Mouse (Mus musculus) WW6 (cell line): Measurements from ENCODE around the gene Mpped2.

Experiments used
- DNase-seq: peaks from one replicate; pipeline ENCODE4 v3.0.0-alpha.2; 2013; ENCODE audit warnings: low read depth, low spot score

Mpped2 gene

DNA sequence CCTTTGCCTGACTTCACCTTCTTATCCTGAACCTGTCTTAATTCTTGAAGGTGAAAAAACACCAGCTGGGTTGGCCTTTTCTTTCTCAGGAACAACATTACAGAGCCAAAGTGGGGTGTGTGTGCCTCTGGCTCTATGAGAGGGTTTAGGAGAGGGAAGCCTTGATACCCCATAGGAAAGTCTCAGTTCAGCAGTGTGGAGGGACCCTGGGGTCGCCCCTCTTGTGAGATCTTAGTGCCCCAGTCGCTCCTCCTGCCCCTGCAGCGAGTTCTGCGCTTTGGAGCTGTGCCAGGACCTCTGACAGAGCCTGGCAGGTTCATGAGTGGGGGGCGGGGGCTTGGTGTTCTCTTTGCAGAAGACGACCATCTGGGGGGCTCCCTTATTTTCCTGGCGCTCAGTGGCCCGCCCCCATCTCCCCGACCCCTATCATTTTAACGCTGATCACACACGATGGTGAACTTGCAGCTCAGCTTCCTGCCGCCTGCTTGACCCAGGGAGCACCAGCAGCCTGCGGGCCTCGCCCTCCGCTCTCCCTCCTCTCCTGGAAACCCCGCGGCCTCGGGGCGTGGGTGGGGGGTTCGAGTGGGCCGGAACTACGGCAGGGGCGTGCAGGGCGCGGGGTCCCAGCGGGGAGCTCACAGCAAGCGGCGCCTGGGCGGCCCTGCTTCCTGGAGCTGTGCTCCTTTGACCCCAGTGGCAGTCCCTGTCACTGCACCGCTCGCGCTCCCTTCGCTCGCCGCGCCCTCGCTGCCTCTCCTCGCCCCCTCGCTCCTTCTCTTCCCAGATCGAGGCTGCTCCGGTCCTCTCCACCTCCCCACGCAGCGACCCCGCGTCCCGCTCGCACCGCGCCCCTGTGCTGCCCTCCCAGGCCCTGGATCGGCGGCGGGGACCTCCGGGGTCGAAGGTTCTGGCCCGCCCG is at the start of gene Mpped2:
Mpped2 (plus strand) TSS at position 487 of the 919 bp plus-strand sequence.
- peak; percentile 71 for DNase-seq

DNA sequence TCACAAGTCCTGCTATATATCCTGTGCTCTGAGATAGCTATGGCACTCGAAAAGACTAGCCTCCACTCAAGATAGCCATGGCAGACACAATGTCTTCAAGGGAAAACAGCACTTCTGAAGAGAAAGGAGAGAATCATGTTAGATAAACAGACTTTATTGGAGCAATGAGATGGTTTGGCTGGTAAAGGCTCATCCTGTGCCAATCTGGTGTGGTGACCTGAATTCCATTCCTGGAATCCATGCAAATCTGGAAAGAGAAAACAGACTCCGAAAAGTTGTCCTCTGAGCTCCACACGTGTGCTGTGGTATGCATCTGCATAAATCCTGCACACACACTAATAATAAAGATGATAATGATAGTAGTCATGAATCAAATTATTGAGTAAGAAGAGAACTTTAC is 48.3 kb upstream of the Mpped2 start:
- DNase-seq = no peak

DNA sequence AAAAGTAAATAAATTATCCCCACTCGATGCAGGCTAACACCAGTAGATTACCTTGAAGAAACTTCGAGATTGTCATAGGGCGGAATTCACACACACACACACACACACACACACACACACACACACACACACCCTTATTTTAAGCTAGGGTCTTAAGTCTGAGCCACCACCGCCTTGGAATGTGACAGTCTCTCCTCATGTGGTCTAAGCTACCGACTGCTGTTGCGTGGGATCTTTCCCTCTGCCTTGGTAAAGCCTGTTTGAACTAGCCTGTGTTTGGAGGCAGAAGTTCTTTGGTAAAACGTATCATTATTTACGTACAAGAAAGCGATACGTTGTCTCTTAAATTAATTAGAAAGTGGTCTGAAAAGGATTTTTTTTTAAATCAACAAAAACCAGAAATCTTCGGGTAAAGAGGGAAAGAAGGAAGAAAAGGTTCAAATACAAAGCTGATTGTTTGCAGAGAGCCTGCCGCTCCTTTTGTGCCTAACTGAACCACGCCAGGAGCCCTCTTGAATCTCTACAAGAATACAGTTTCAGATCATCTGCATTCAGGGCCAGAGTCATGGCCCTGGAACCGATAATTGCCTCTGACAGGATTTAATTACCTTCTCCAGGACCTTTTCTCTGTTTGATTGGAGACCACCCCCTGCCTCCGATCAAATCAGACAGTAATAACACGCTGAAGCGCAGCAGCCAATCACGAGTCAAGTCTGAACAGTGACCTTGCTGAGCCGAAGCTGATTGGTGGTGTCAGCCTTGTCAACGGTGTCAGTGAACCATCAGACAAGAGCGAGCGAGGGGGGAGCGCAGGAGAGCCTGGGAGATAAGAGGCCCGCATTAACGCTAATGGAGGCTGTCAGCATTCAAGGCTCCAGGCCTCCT is 43.1 kb upstream of the Mpped2 start:
- DNase-seq = peak; percentile 34

DNA sequence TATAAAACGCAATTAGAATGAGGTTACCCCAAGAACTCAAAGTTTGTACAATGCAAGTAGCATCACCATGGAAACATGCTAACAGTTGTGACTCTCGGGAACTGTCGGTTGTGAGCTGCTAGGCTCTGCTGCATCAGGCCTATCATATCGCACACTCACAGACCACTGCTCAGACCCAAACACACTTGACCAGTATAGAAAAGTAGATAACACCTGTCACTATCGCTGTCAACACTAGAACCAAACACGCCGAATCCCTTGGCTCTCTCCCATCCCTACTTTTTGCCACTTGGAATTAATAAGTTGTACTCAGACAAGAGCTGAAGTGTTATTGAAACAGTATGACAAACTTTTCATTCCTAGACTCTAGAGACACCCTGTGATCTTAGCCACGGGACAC is 40.9 kb upstream of the Mpped2 start:
- no peak for DNase-seq

DNA sequence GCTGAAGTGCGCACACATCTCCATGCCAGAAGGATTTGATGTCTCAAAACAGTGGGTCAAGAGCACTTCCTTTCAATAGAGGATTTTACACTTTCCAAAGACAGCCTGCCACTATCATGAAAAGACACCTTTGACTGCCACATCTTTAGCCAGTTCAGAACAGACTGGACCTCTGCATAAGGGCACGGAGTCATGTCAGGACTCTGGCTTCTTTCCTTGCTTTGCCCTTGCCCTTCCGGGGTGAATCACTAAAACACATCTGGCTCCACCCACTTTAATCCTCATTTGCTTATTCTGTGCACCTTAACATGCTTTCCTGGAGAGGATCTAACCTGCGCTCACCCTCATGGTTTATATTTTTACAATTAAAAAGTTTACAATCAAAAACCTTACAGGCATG is 40.3 kb upstream of the Mpped2 start:
- DNase-seq = no peak

DNA sequence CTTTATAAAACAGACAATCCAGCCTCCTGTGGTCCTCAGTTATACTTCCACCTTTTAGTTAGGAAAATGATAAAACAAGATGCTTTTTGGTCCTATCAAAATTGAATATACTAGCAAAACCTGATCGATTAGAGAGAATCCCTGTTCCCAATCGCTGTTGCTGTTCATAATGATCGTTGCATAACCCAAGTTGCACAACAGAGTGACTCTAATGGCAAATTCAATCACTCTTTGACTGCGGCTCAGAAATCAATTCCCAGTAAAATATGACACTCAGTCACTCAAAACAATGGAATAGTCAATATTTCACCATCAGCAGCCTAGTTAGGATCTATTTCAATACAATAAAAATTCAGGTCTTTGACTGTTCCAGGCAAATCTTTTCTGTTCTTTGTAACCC is 39.8 kb upstream of the Mpped2 start:
- no peak for DNase-seq

DNA sequence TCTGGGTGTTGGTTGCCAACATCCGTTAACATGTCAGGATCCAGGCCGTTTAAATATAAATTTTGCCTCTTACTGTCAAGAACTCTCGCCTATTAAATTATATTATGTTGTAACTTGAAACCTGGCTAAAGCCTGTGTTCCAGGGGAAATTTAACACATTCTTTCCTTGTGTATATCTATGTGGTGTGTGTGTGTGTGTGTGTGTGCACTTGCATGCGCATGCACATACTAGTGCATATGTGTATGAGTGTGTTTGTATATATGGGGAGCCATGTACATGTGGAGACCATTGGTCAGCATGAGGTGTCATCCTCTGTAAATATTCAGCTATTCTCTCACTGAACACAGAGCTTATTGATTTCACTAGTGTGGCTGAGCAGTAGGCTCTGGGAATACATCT is 37.8 kb upstream of the Mpped2 start:
- no peak for DNase-seq

DNA sequence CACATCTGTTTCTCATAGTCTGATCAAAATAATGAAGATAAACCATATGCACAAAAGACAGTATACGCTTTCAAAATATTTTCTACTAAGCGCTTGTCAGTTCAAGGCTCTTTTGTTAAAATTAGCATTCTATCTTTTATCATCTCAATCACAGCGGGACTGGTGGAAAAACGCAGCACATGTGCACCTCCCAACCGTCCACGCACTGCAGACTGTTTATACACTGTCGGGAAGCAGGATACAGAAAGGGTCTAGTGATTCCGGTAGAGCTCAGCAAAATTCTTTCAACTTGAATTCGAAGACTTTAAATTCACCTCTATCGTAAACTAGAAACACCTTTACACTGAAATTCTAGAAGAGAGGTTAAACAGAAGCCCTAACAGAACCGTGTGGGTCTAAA is 27.8 kb upstream of the Mpped2 start:
- DNase-seq = no peak

DNA sequence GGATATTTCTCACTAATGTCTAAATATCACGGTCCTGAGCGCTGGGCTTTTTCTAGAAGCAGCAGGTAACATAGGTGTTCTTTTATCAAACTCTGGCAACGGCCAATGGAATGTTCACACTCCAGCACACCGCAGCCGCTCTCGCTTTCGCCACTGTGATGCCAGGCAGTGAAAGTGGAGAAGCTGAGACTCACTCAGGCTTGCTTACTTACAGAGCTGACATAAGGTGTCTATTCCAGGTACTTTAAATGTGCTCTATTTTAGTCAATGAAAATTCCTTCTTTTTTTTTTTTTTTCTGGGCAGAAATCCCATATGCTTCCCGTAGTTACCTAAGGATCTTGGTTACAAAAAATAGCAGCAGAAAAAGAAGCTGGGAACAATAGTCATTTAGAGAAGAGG is 18.8 kb upstream of the Mpped2 start:
- DNase-seq = no peak

DNA sequence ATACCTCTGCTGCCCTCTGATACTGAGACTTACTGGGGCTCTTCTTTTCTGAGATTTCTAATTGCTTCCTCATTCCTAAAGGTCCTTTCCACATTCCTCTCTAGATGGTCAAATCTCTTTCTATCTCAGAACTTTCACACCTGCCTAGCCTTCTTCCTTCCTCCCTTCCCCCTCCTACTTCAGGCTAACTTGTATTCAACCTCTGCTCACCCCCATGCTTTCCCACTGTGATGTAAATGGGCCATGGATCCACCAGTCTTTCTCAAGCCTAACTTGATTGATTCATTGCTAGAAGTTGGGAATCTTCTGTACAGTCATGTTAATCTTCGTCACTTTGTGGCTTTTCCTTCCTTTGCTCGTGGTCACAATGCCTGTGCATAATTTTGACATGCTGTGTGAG is 15.6 kb upstream of the Mpped2 start:
- no peak for DNase-seq

DNA sequence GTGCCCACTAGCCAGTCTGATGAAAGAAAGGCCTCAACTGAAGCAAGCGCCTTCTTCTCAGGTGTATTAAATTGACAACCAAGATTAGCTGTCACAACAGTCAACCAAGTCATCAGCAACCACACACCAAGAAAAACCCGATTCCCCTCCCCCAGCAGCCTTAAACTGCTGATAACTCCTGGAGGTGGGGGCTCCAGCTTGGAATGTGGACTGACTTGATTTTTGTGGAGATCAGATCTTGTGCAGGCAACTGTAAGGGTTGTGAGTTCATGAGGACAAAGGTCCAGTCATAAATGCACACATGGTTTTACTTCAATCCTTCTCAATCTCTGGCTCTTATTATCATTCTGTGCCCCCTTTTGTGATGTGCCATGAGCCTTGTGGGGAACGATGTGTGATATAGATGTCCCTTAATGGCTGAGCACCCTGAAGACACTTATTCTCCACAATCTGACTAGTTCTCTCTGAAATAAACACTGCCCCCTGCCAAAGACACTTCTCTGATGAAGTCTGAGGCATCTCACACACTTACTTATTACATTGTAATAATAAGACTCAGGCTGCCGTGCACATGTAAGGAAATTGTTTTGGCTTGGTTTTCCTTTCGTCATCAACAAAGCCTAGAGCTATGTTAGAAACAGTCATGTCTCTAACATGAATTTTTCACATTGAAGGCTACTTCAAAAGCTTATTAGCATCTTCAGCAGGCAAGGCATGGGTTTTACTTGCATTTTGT is 13.2 kb upstream of the Mpped2 start:
- DNase-seq = no peak

DNA sequence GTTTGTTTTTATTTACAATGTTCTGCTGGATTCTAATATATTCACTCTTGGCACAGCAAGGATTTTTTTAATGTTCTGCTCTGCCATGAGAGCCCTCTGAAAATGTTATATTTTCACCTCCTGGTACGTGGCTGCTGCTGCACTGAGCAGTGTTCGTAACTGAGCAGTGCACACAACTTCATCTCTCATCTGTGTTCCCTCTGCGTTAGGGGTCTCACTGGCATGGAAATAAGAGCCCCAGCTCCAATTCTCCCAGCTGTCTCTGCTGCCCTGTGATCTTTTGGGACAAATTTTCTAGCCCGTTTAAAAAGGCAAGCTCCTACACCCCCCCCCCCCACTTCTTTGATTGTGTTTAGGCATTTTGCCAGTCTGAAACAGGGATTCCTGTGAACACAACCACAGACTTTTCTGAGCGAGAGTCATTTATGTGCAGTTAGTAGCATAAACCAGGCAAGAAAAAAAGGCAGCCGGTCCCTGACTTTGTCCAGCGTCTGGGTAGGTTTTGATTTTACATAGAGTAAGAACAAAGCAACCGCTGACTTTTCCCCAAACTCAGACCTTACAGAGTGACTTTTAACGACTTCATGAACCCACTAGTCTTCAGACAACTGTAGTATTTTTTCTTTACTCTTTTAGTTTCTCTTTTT is 9.8 kb upstream of the Mpped2 start:
- no peak for DNase-seq

DNA sequence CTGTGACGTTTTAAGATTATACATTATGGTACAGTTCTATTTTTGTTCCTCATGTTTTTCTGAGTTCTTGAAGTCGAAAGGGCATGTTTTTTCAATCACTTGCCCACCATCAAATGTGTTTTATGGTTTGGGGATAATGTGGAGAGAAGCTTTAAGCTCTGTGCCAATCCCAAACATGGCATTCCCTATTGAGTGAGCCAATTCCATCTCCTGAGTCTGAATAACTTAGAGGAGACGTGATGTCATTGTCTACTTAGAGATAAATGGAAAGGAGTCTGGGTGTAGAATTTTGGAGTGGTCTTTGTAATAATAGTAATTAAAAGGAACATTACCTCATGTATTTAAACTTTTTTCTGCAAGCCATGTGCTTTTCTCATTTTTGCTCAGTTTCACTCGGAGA is 9.2 kb upstream of the Mpped2 start:
- DNase-seq = no peak

DNA sequence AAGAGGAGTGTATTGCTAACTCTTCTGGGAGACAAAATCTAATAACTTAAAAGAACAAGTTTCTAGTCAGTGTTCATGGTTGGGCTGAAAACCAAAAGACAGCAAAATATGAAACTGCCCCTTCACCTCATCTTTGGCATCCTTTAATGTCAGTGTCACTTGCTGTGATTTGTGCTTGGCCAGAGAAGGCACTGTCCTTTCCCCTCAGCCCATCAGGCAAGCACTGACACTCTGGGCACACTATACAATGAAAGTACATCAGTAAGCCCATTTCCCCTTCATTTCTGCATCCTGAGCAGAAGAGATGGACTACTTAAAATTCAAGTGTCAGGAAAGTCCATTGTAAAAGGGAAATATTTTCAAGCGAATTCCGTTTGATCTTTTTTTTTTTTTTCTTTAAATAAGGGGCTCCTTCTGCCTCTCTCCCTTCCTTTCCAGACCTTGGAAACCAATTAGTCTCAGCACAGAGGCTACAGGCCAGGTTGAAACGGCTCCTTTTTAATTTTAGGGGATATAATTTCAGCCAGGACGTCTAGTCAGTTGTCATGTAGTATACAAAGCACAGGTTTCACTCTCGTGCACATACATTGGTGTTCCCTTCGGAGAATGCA is 1.2 kb upstream of the Mpped2 start:
- no peak for DNase-seq

DNA sequence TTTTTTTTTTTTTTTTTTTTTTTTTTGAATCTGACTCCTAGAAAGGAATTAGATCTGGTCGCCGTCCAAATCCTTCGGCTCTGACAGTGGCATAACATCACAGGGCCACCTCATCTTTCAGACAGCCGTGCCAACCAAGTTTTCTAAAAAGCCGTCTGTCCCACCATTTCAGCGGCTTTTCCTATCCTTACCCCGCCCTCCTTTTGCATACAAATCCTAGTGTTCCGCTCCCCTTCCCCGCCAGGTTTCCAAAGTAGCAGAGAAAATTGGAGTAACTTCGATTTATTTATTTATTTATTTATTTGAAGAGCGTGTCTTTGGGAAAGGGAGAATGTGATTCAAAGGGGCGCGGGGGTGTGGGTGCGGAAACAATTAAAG is 675 bp upstream of the Mpped2 start:
- DNase-seq = no peak

DNA sequence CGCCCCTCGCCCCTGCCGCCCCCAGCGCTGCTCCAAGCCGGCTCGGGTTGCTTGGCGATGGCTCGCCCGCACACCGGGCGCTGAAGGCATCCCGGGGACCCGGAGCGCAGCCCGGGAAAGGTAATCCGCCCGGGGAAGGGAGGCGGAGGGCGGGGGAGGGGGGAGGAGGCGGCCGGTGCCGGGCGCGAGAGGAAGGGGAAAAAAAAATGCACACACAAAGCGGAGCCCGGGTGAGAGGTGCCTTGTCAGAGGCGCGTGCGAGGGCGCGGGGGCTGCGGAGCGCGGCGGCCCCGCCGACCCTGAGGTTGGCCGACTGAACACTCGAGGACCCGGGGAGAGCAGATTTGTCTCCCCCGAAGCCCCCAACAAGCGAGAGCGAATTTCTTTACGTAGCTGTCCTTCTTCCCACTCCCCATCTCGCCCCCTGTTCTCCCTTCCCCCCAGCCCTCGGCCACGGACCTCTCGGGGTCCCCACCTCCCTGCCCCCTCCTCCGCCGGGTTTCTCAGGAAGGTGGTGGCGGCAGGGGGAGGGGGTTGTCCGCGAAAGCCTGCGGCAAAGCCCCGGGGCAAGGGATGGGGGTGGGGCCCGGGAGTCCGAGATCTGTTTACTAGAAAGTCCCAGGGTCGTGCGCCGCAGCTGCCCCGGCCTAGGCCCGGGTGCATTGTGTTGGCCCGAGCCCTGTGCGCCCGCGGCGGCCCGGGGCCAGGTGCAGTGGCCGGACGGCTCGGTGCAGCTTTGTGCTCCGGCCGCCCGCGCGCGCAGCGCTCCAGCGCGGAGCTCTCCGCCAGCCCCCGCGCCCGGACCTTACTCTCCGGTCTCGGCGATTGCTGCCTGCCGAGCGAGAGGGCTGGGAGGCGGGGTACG is 865 bp downstream of the Mpped2 start:
- no peak for DNase-seq

DNA sequence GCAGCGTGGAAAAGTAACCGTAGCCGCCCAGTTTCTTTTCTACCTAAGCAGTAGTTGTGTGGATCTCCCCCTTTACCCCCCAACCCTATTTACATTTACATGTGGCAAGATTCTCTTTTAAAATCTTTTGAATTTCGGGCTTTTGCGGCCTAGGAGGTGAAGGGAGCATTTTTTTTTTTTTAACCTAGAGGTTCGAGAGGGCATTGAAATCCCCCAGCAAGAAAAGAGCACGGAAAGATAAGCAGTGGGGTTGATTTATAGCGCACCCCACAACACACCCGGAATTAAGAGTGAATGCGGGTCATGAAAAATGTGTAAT is 1.5 kb downstream of the Mpped2 start:
- DNase-seq = no peak

DNA sequence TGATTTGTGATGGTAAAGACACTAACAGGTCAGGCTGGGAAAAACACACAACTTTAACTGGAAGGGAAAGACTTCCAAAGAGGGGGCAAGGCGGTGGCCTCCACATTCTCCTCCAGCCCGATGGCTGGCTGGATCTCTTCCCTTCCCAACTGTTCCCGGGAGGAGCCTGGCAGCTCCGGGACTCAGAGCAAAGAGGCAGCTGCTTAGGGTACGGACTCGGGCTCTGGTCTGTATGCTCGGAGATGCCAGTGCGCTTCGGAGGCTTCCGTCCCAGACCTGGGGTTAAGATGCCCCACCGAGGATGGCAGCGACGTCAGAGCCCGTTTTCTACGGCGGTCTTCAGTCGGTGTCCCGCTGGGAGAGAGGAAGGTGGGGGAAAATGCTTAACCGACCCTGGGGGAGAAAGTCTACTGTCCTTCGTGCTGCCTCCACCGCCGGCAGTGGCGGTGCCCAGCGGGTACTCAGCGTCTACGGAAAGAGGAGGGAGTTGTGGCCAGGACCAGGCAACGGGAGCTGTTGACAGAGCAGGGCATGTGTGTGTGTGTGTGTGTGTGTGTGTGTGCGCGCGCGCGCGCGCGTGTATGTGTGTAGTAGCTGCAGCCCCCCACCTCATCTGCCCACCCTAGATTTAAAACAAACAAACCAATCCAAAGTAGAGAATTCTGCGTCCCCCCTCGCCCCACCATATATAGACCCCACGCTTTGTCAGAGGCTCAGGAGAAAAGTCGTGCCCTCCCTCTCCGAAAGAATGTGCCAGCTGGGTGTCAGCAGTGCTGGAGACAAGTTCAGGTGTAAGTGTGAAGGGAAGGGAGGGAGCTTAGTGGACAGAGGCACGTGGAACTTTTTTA is 2.0 kb downstream of the Mpped2 start:
- no peak for DNase-seq

DNA sequence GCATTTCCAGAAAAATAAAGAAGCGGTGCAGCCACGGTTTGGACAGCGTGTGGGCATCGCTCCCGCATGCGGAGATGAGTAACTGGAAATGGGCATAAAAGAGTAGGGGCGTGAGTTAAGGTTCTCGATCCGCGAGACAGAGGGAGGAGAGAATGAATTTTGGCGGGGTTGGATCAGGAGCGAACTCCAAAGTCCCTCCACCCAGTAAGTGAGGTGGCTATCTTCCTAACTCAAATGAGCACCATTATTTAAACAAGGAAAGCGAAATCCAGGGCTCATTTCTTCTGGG is 2.6 kb downstream of the Mpped2 start:
- DNase-seq = no peak

DNA sequence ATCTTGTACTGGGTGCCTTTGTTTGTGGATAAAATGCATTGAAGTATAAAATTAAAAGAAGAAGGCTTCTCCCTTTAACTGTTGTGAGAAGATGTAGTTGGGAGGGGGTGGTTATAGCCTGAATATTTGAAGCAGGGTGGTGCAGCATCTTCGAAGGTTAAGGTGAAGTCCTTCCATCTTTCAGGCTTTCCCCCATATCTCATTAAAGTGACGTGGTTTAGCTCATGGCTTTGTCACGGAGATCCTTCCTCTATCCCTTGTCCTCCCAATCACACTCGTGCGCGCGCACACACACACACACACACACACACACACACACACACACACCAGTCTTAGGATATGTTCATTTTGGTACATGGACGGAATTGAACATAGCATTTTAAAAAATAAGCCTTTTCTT is 3.3 kb downstream of the Mpped2 start:
- no peak for DNase-seq
